Mouse (Mus musculus): ENCODE data around the gene Rps6.

The Rps6 gene

GRCm38 (mm10) chr4:86857113-86858069 lies at the start of gene Rps6:
Gene Rps6 (minus strand): TSS chr4:86857412.
- DNase-seq (ENCODE audit: low read depth), result peak; percentile 100

GRCm38 (mm10) chr4:86905869-86906268 lies 48.7 kb upstream of the Rps6 start:
- no peak for DNase-seq (ENCODE audit: low read depth)

GRCm38 (mm10) chr4:86904969-86905368 lies 47.8 kb upstream of the Rps6 start:
- peak; percentile 55 for DNase-seq (ENCODE audit: low read depth)

- DNase-seq (ENCODE audit: low read depth), result no peak
These were observed 45.1 kb upstream of the Rps6 start for GRCm38 (mm10) chr4:86902351-86902750.

- DNase-seq (ENCODE audit: low read depth), result no peak
These were observed 41.7 kb upstream of the Rps6 start for GRCm38 (mm10) chr4:86898791-86899474.

- DNase-seq (ENCODE audit: low read depth), result no peak
These were observed 40.2 kb upstream of the Rps6 start for GRCm38 (mm10) chr4:86897411-86897810.

- peak; percentile 65 for DNase-seq (ENCODE audit: low read depth)
These were observed 30.7 kb upstream of the Rps6 start for GRCm38 (mm10) chr4:86887879-86888278.

GRCm38 (mm10) chr4:86886160-86886878 lies 29.1 kb upstream of the Rps6 start:
- peak; percentile 88 for DNase-seq (ENCODE audit: low read depth)

- no peak for DNase-seq (ENCODE audit: low read depth)
These were observed 28.6 kb upstream of the Rps6 start for GRCm38 (mm10) chr4:86885790-86886159.

GRCm38 (mm10) chr4:86884945-86885344 lies 27.7 kb upstream of the Rps6 start:
- DNase-seq (ENCODE audit: low read depth), result peak; percentile 77

GRCm38 (mm10) chr4:86882413-86882812 lies 25.2 kb upstream of the Rps6 start:
- DNase-seq (ENCODE audit: low read depth), result no peak

- DNase-seq (ENCODE audit: low read depth), result no peak
These were observed 24.0 kb upstream of the Rps6 start for GRCm38 (mm10) chr4:86881178-86881577.

- DNase-seq (ENCODE audit: low read depth), result no peak
These were observed 22.3 kb upstream of the Rps6 start for GRCm38 (mm10) chr4:86879477-86879876.

- peak; percentile 95 for DNase-seq (ENCODE audit: low read depth)
These were observed 17.1 kb upstream of the Rps6 start, which contains the start of gene Acer2 for GRCm38 (mm10) chr4:86874146-86874847. Gene Acer2 (plus strand): TSS chr4:86874396.

GRCm38 (mm10) chr4:86873072-86873471 lies 15.9 kb upstream of the Rps6 start:
- DNase-seq (ENCODE audit: low read depth), result no peak

GRCm38 (mm10) chr4:86871988-86872387 lies 14.8 kb upstream of the Rps6 start:
- DNase-seq (ENCODE audit: low read depth), result no peak

GRCm38 (mm10) chr4:86864087-86864486 lies 6.9 kb upstream of the Rps6 start:
- DNase-seq (ENCODE audit: low read depth), result no peak

- DNase-seq (ENCODE audit: low read depth), result no peak
These were observed 843 bp upstream of the Rps6 start for GRCm38 (mm10) chr4:86858070-86858440.

- DNase-seq (ENCODE audit: low read depth), result peak; percentile 58
These were observed 704 bp downstream of the Rps6 start for GRCm38 (mm10) chr4:86856304-86857112.

GRCm38 (mm10) chr4:86852813-86853590 lies 4.2 kb downstream of the Rps6 start:
- no peak for DNase-seq (ENCODE audit: low read depth)
